Mouse (Mus musculus): ENCODE results near the gene Zfp46. TPM values are rescaled to one million over a fixed set of nuclear protein-coding genes. Genes with fewer than 3 reads are reported as not detected.

Gene Zfp46
- 30.4 TPM for polyA plus RNA-seq (2015; fragmentation: Illumina TruSeq; extraction: RNeasy Lipid Tissue Mini Kit (QIAGEN cat#74804); ENCODE audit: low read depth, low replicate concordance)

GRCm38 (mm10) chr4:136284455-136284854 lies at the start of gene Zfp46:
Gene Zfp46 (plus strand): TSS chr4:136284683.

GRCm38 (mm10) chr4:136247729-136248463 lies 36.6 kb upstream of the Zfp46 start, which contains the start of gene Tcea3:
Gene Tcea3 (plus strand): TSS chr4:136247729.

GRCm38 (mm10) chr4:136310229-136311041 lies 26.0 kb downstream of the Zfp46 start, which contains the start of gene Hnrnpr:
Gene Hnrnpr (plus strand): TSS chr4:136310942.

Other genes starting within 250 kb of the Zfp46 start
- 843 TPM for gene Rpl11, start 231.3 kb upstream of the Zfp46 start, polyA plus RNA-seq (2015; fragmentation: Illumina TruSeq; extraction: RNeasy Lipid Tissue Mini Kit (QIAGEN cat#74804); ENCODE audit: low read depth, low replicate concordance)
- 54.0 TPM for gene Id3, start 141.2 kb upstream of the Zfp46 start, polyA plus RNA-seq (2015; fragmentation: Illumina TruSeq; extraction: RNeasy Lipid Tissue Mini Kit (QIAGEN cat#74804); ENCODE audit: low read depth, low replicate concordance)
- gene E2f2, start 112.3 kb upstream of the Zfp46 start, polyA plus RNA-seq (2015; fragmentation: Illumina TruSeq; extraction: RNeasy Lipid Tissue Mini Kit (QIAGEN cat#74804); ENCODE audit: low read depth, low replicate concordance): 0.48 TPM
- 2.6 TPM for gene Asap3, start 78.3 kb upstream of the Zfp46 start, polyA plus RNA-seq (2015; fragmentation: Illumina TruSeq; extraction: RNeasy Lipid Tissue Mini Kit (QIAGEN cat#74804); ENCODE audit: low read depth, low replicate concordance)
- 1.1 TPM for gene Tcea3, start 37.0 kb upstream of the Zfp46 start, polyA plus RNA-seq (2015; fragmentation: Illumina TruSeq; extraction: RNeasy Lipid Tissue Mini Kit (QIAGEN cat#74804); ENCODE audit: low read depth, low replicate concordance)
- 74.6 TPM for gene Hnrnpr, start 26.3 kb downstream of the Zfp46 start, polyA plus RNA-seq (2015; fragmentation: Illumina TruSeq; extraction: RNeasy Lipid Tissue Mini Kit (QIAGEN cat#74804); ENCODE audit: low read depth, low replicate concordance)
- 2.3 TPM for gene Htr1d, start 138.8 kb downstream of the Zfp46 start, polyA plus RNA-seq (2015; fragmentation: Illumina TruSeq; extraction: RNeasy Lipid Tissue Mini Kit (QIAGEN cat#74804); ENCODE audit: low read depth, low replicate concordance)
- gene 6030445D17Rik, start 177.6 kb downstream of the Zfp46 start, polyA plus RNA-seq (2015; fragmentation: Illumina TruSeq; extraction: RNeasy Lipid Tissue Mini Kit (QIAGEN cat#74804); ENCODE audit: low read depth, low replicate concordance): 0.34 TPM
- 41.1 TPM for gene Luzp1, start 185.1 kb downstream of the Zfp46 start, polyA plus RNA-seq (2015; fragmentation: Illumina TruSeq; extraction: RNeasy Lipid Tissue Mini Kit (QIAGEN cat#74804); ENCODE audit: low read depth, low replicate concordance)